Comparison of ENCODE assay signal across 11 mouse cellular contexts in genomic region chr19:24173020-24173419, GRCm38 (mm10). TPM values are rescaled to one million over a fixed set of nuclear protein-coding genes. Genes with fewer than 3 reads are reported as not detected.
DNase-seq lines count a peak whose midpoint lies in the region; TF ChIP-seq lines count a peak whose summit lies in the region.
"Had no signal": no experiment of that assay in that cellular context is flagged by ENCODE, and none has a peak within 500 bp of the region (broad histone marks: within the 10 kb centered on the region; RNA-seq: fewer than 3 reads in every experiment).

No protein-coding gene starts in this region.

- peaks cover 39% of the 10 kb centered on the region for H3K4me1 ChIP-seq in hindbrain, embryonic 10.5 days (replicated peaks)

- H3K27me3 ChIP-seq in C2C12 (ENCODE audit: control insufficient read depth, insufficient read depth, insufficient read length), result no peaks in the 10 kb centered on the region
- H3K27me3 ChIP-seq in hindbrain, embryonic 10.5 days (ENCODE audit: insufficient read depth, poor library complexity, severe bottlenecking), result peaks cover 5% of the 10 kb centered on the region; the same call in 1 of the 2 replicates

- H3K79me2 ChIP-seq in C2C12 (ENCODE audit: control insufficient read depth, insufficient read depth) (peaks cover 57% of the 10 kb centered on the region), macrophage (ENCODE audit: inconsistent target) (no peaks in the 10 kb centered on the region; the same call in 1 of the 2 replicates)

- no peak for DNase-seq in gastrocnemius, adult 2 months
- DNase-seq in gastrocnemius, adult 18-20 months (ENCODE audit: low spot score), result no peak
- DNase-seq in hindbrain, embryonic 10.5 days (ENCODE audit: low spot score), result no peak
- DNase-seq in urinary bladder, postnatal 25 days (ENCODE audit: low spot score), result no peak
- DNase-seq in urinary bladder, postnatal 4 days (ENCODE audit: low spot score in 2 of 2), result no peak
- DNase-seq in c-Kit-positive CD71-positive TER-119-positive erythroid progenitor cells, embryonic 14.5 days (ENCODE audit: low spot score), result no peak
- DNase-seq: adrenal gland, postnatal 25 days; B cell, adult 2 months; gastrocnemius, postnatal 25 days had no signal

- no peaks in the 10 kb centered on the region for H3K9me3 ChIP-seq in hindbrain, embryonic 10.5 days

- H3K36me3 ChIP-seq in C2C12 (ENCODE audit: control insufficient read depth, insufficient read depth) (no peaks in the 10 kb centered on the region), macrophage (ENCODE audit: inconsistent target) (no peaks in the 10 kb centered on the region)
- no peaks in the 10 kb centered on the region for H3K36me3 ChIP-seq in hindbrain, embryonic 10.5 days

- WGBS in hindbrain, embryonic 10.5 days, result 27% methylated on average over 6 of the region's 6 CpGs
- WGBS in macrophage (ENCODE audit: missing documents), result 59% methylated on average over 6 of the region's 6 CpGs

- intact Hi-C loops in gastrocnemius, adult 2 months (cut with DNase I), result no loop called here

- no peak for TF ChIP-seq CTCF in gastrocnemius, adult 2 months (IDR thresholded peaks at IDR 0.05)
- no peak for TF ChIP-seq CTCF in C2C12 (IDR thresholded peaks at IDR 0.05; ENCODE audit: control insufficient read depth, insufficient read depth, insufficient read length)

- peak overlapping the region; percentile 33 for H3ac ChIP-seq in C2C12 (ENCODE audit: control insufficient read depth, insufficient read length, low read depth)

- H3K79me3 ChIP-seq in C2C12 (ENCODE audit: low read depth), result peaks cover 23% of the 10 kb centered on the region

- H3K27ac ChIP-seq in gastrocnemius, adult 2 months, result no peak overlapping the region
- peak overlapping the region; percentile 97 for H3K27ac ChIP-seq in hindbrain, embryonic 10.5 days
- H3K27ac ChIP-seq in macrophage, result no peak overlapping the region

- H3K4me3 ChIP-seq in gastrocnemius, adult 2 months, result peak overlapping the region; percentile 98
- H3K4me3 ChIP-seq in C2C12 (ENCODE audit: insufficient read depth, poor library complexity, severe bottlenecking), result peak overlapping the region; percentile 52
- peak overlapping the region; percentile 88 for H3K4me3 ChIP-seq in hindbrain, embryonic 10.5 days
- H3K4me3 ChIP-seq in macrophage (ENCODE audit: inconsistent target), result peak overlapping the region; percentile 56

TF ChIP-seq in C2C12, 6 proteins besides CTCF, POLR2A, EP300 and RAD21:
- TF ChIP-seq CEBPB (IDR thresholded peaks at IDR 0.05; ENCODE audit: low read depth), result no peak
- no peak for TF ChIP-seq FOSL1 (IDR thresholded peaks at IDR 0.05; ENCODE audit: insufficient read depth, low read length, poor library complexity, severe bottlenecking)
- no peak for TF ChIP-seq MYOD1 (IDR thresholded peaks at IDR 0.05; ENCODE audit: control insufficient read depth, insufficient read length, low read depth)
- TF ChIP-seq USF1 (IDR thresholded peaks at IDR 0.05; ENCODE audit: low read depth), result no peak
- TF ChIP-seq MYOG (IDR thresholded peaks at IDR 0.05; ENCODE audit: control insufficient read depth, extremely low read depth, insufficient read length), result no peak
- TF ChIP-seq MAX (IDR thresholded peaks at IDR 0.05), result no peak

RNA-seq across cellular contexts. Expression of gene Tjp2, which starts 51.8 kb away (rescaled TPM):
- 1 to 10 TPM; 3.5 to 4.9 TPM for total RNA-seq in gastrocnemius, adult 2 months (2021)
- 1 to 10 TPM; 2.9 to 5.2 TPM for total RNA-seq in gastrocnemius, adult 18-20 months (2021)
- polyA plus RNA-seq in C2C12 (2012; fragmentation: generic; extraction: Trizol), result 22.1 TPM
- polyA plus RNA-seq in hindbrain, embryonic 10.5 days (2016; fragmentation: Nextera tagmentation; extraction: Ambion mirVana), result 26.7 and 30.0 TPM in 2 replicates
- 10 to 100 TPM in 14 of 26 experiments, 1 to 10 TPM in 12; 5.4 to 49.5 (median 11.0) TPM for total RNA-seq in macrophage (2018; cell fraction: chromatin; rRNA removed)
- 10 to 100 TPM in 2 of 26 experiments, 1 to 10 TPM in 24; 3.2 to 14.6 (median 7.3) TPM for total RNA-seq in macrophage (2018; cell fraction: cytosol; rRNA removed)
- total RNA-seq in macrophage (2018; cell fraction: nucleus; rRNA removed), result 10 to 100 TPM in 9 of 26 experiments, 1 to 10 TPM in 17; 4.1 to 19.6 (median 8.6) TPM
- polyA plus RNA-seq in macrophage (2018), result 4.8 to 9.8 TPM (median 7.2 TPM) in 3 replicates
